Mouse (Mus musculus): ENCODE measurements around the gene Rnf208. TPM values are rescaled to one million over a fixed set of nuclear protein-coding genes. Genes with fewer than 3 reads are reported as not detected.

Gene Rnf208
- total RNA-seq, 1 experiment, result 4.8 TPM

- Histone ChIP-seq H3K9ac (ENCODE audit: insufficient read depth, low read depth, low read length, poor library complexity, severe bottlenecking) (0 out of 2 replicates have a peak overlapping the region, but pooled peaks have one; percentile 14), H3K4me3 (ENCODE audit: insufficient read depth in 1 of 2, low read depth in 1 of 2, low read length in 2 of 2, poor library complexity in 1 of 2, severe bottlenecking in 1 of 2) (peak overlapping the region in 1 of 2 experiments; percentile 4; a peak in 1 of 4 replicates), H3K4me1 (ENCODE audit: control insufficient read depth in 2 of 2, insufficient read depth in 2 of 2, low read length in 2 of 2, poor library complexity in 1 of 2) (peaks cover 0 to 12% of the 10 kb centered on the region in 2 experiments; a peak in 2 of 4 replicates), H3K27ac (ENCODE audit: insufficient read depth, low read depth, low read length, poor library complexity, severe bottlenecking) (no peak overlapping the region), H3K9me3 (ENCODE audit: control insufficient read depth, insufficient read depth, low read depth, low read length) (no peaks in the 10 kb centered on the region), H3K36me3 (ENCODE audit: control insufficient read depth, insufficient read depth, low read length, poor library complexity, severe bottlenecking) (peaks cover 15% of the 10 kb centered on the region)
- no peak for DNase-seq (ENCODE audit: low read depth, low spot score)
- in situ Hi-C loops (cut with MboI; ENCODE audit: low sequenced_read_pairs in 2 of 2, unreplicated experiment in 2 of 2), result no loop called here
- no peak for TF ChIP-seq HCFC1 (IDR thresholded peaks at IDR 0.05; ENCODE audit: borderline replicate concordance, insufficient read depth, low read length)
- TF ChIP-seq CHD2 (IDR thresholded peaks at IDR 0.05; ENCODE audit: low read depth, low read length), result no peak
- no peak for TF ChIP-seq ZC3H11A (IDR thresholded peaks at IDR 0.05; ENCODE audit: borderline replicate concordance, low read depth, low read length)
- TF ChIP-seq ZNF384 (IDR thresholded peaks at IDR 0.05; ENCODE audit: low read depth, low read length), result no peak
- no peak for TF ChIP-seq MAFK (IDR thresholded peaks at IDR 0.05; ENCODE audit: insufficient read depth, low read depth, low read length)
These were observed 24.0 kb downstream of the Rnf208 start for GRCm38 (mm10) chr2:25265897-25266656.

DNA sequence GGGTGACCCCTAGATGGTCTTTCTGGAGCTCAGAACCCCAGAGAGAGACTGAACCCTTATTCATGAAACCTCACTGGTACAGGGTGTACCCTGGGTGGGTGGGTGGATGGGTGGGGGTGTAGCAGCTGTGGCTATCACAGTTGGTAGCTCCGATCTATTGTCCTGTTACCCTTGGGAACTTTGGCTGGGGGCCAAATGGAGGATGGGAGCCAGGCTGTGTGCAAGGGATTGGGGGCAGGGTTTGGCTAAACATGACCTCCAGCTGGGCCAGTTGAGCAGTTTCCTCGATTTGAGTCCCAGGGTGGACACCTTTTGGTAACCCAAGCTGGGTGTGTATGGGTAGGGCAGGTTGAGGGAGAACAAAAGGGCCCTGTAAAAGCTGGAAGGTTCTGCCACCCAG lies 24.7 kb downstream of the Rnf208 start:
- Histone ChIP-seq H3K9ac (ENCODE audit: insufficient read depth, low read depth, low read length, poor library complexity, severe bottlenecking) (no peak overlapping the region), H3K4me1 (ENCODE audit: control insufficient read depth in 2 of 2, insufficient read depth in 2 of 2, low read length in 2 of 2, poor library complexity in 1 of 2) (peaks cover 0 to 14% of the 10 kb centered on the region in 2 experiments; a peak in 2 of 4 replicates), H3K4me3 (ENCODE audit: insufficient read depth in 1 of 2, low read depth in 1 of 2, low read length in 2 of 2, poor library complexity in 1 of 2, severe bottlenecking in 1 of 2) (no peak overlapping the region; a peak in 1 of 4 replicates), H3K27ac (ENCODE audit: insufficient read depth, low read depth, low read length, poor library complexity, severe bottlenecking) (no peak overlapping the region), H3K9me3 (ENCODE audit: control insufficient read depth, insufficient read depth, low read depth, low read length) (no peaks in the 10 kb centered on the region), H3K36me3 (ENCODE audit: control insufficient read depth, insufficient read depth, low read length, poor library complexity, severe bottlenecking) (peaks cover 15% of the 10 kb centered on the region)
- in situ Hi-C loops (cut with MboI; ENCODE audit: low sequenced_read_pairs in 2 of 2, unreplicated experiment in 2 of 2), result no loop called here
- no peak for TF ChIP-seq ZC3H11A (IDR thresholded peaks at IDR 0.05; ENCODE audit: borderline replicate concordance, low read depth, low read length)
- TF ChIP-seq HCFC1 (IDR thresholded peaks at IDR 0.05; ENCODE audit: borderline replicate concordance, insufficient read depth, low read length), result no peak
- no peak for TF ChIP-seq MAFK (IDR thresholded peaks at IDR 0.05; ENCODE audit: insufficient read depth, low read depth, low read length)
- TF ChIP-seq ZNF384 (IDR thresholded peaks at IDR 0.05; ENCODE audit: low read depth, low read length), result no peak
- TF ChIP-seq CHD2 (IDR thresholded peaks at IDR 0.05; ENCODE audit: low read depth, low read length), result no peak
- DNase-seq (ENCODE audit: low read depth, low spot score), result no peak

GRCm38 (mm10) chr2:25267241-25267640 lies 25.2 kb downstream of the Rnf208 start:
- 0 out of 2 replicates have a peak overlapping the region, but pooled peaks have one; percentile 6 for H3K9ac ChIP-seq (ENCODE audit: insufficient read depth, low read depth, low read length, poor library complexity, severe bottlenecking)
- no peak for DNase-seq (ENCODE audit: low read depth, low spot score)
- H3K36me3 ChIP-seq (ENCODE audit: control insufficient read depth, insufficient read depth, low read length, poor library complexity, severe bottlenecking), result peaks cover 15% of the 10 kb centered on the region
- peaks cover 0 to 14% of the 10 kb centered on the region in 2 experiments; a peak in 2 of 4 replicates for H3K4me1 ChIP-seq (ENCODE audit: control insufficient read depth in 2 of 2, insufficient read depth in 2 of 2, low read length in 2 of 2, poor library complexity in 1 of 2)
- in situ Hi-C loops (cut with MboI; ENCODE audit: low sequenced_read_pairs in 2 of 2, unreplicated experiment in 2 of 2), result no loop called here
- H3K4me3 ChIP-seq (ENCODE audit: insufficient read depth in 1 of 2, low read depth in 1 of 2, low read length in 2 of 2, poor library complexity in 1 of 2, severe bottlenecking in 1 of 2), result no peak overlapping the region
- no peaks in the 10 kb centered on the region for H3K9me3 ChIP-seq (ENCODE audit: control insufficient read depth, insufficient read depth, low read depth, low read length)
- TF ChIP-seq CHD2 (IDR thresholded peaks at IDR 0.05; ENCODE audit: low read depth, low read length) (no peak), MAFK (IDR thresholded peaks at IDR 0.05; ENCODE audit: insufficient read depth, low read depth, low read length) (no peak), HCFC1 (IDR thresholded peaks at IDR 0.05; ENCODE audit: borderline replicate concordance, insufficient read depth, low read length) (no peak), ZNF384 (IDR thresholded peaks at IDR 0.05; ENCODE audit: low read depth, low read length) (no peak), ZC3H11A (IDR thresholded peaks at IDR 0.05; ENCODE audit: borderline replicate concordance, low read depth, low read length) (no peak)
- no peak overlapping the region for H3K27ac ChIP-seq (ENCODE audit: insufficient read depth, low read depth, low read length, poor library complexity, severe bottlenecking)

GRCm38 (mm10) chr2:25267746-25268309 lies 25.8 kb downstream of the Rnf208 start:
- H3K36me3 ChIP-seq (ENCODE audit: control insufficient read depth, insufficient read depth, low read length, poor library complexity, severe bottlenecking), result peaks cover 15% of the 10 kb centered on the region
- no peak overlapping the region for H3K27ac ChIP-seq (ENCODE audit: insufficient read depth, low read depth, low read length, poor library complexity, severe bottlenecking)
- in situ Hi-C loops (cut with MboI; ENCODE audit: low sequenced_read_pairs in 2 of 2, unreplicated experiment in 2 of 2), result no loop called here
- H3K4me1 ChIP-seq (ENCODE audit: control insufficient read depth in 2 of 2, insufficient read depth in 2 of 2, low read length in 2 of 2, poor library complexity in 1 of 2), result peaks cover 0 to 14% of the 10 kb centered on the region in 2 experiments; a peak in 2 of 4 replicates
- H3K9ac ChIP-seq (ENCODE audit: insufficient read depth, low read depth, low read length, poor library complexity, severe bottlenecking), result no peak overlapping the region
- no peak for DNase-seq (ENCODE audit: low read depth, low spot score)
- no peak overlapping the region for H3K4me3 ChIP-seq (ENCODE audit: insufficient read depth in 1 of 2, low read depth in 1 of 2, low read length in 2 of 2, poor library complexity in 1 of 2, severe bottlenecking in 1 of 2)
- no peak for TF ChIP-seq ZC3H11A (IDR thresholded peaks at IDR 0.05; ENCODE audit: borderline replicate concordance, low read depth, low read length)
- no peaks in the 10 kb centered on the region for H3K9me3 ChIP-seq (ENCODE audit: control insufficient read depth, insufficient read depth, low read depth, low read length)

Measured in ES-E14 (cell line).